Mouse (Mus musculus): ENCODE results near the gene Tdrd12.
"Not testable (repeated sequence)": the region's sequence is repeated elsewhere in the genome, so short reads cannot be mapped to it uniquely, and the experiment has no call there.

The Tdrd12 gene

GRCm38 (mm10) chr7:35537562-35537961, at the start of gene Tdrd12:
Gene Tdrd12 (minus strand): TSS chr7:35537745.
- DNase-seq (ENCODE audit: low spot score in 2 of 2): no peak

- no peak for DNase-seq (ENCODE audit: low spot score in 2 of 2)
Observed at GRCm38 (mm10) chr7:35586906-35587445, 49.4 kb upstream of the Tdrd12 start.

- peak; percentile 90 to 94 for DNase-seq (ENCODE audit: low spot score in 2 of 2)
Observed at GRCm38 (mm10) chr7:35586055-35586905, 48.7 kb upstream of the Tdrd12 start, which contains the start of gene Ankrd27. Gene Ankrd27 (plus strand): TSS chr7:35586244.

- no peak for DNase-seq (ENCODE audit: low spot score in 2 of 2)
Observed at GRCm38 (mm10) chr7:35585191-35586054, 47.9 kb upstream of the Tdrd12 start, which contains the start of gene Rgs9bp. Gene Rgs9bp (minus strand): TSS chr7:35585582.

- no peak for DNase-seq (ENCODE audit: low spot score in 2 of 2)
Observed at GRCm38 (mm10) chr7:35584786-35585190, 47.2 kb upstream of the Tdrd12 start.

GRCm38 (mm10) chr7:35584068-35584785, 46.7 kb upstream of the Tdrd12 start:
- no peak for DNase-seq (ENCODE audit: low spot score in 2 of 2)

- DNase-seq (ENCODE audit: low spot score in 2 of 2): no peak
Observed at GRCm38 (mm10) chr7:35583476-35584025, 46.0 kb upstream of the Tdrd12 start.

- no peak for DNase-seq (ENCODE audit: low spot score in 2 of 2)
Observed at GRCm38 (mm10) chr7:35582719-35583118, 45.2 kb upstream of the Tdrd12 start.

- DNase-seq (ENCODE audit: low spot score in 2 of 2): no peak
Observed at GRCm38 (mm10) chr7:35579849-35580248, 42.3 kb upstream of the Tdrd12 start.

- DNase-seq (ENCODE audit: low spot score in 2 of 2): not testable (repeated sequence)
Observed at GRCm38 (mm10) chr7:35570883-35571282, 33.3 kb upstream of the Tdrd12 start.

- not testable (repeated sequence) for DNase-seq (ENCODE audit: low spot score in 2 of 2)
Observed at GRCm38 (mm10) chr7:35569724-35570123, 32.2 kb upstream of the Tdrd12 start.

- not testable (repeated sequence) for DNase-seq (ENCODE audit: low spot score in 2 of 2)
Observed at GRCm38 (mm10) chr7:35565965-35566364, 28.4 kb upstream of the Tdrd12 start.

GRCm38 (mm10) chr7:35564872-35565271, 27.3 kb upstream of the Tdrd12 start:
- DNase-seq (ENCODE audit: low spot score in 2 of 2): not testable (repeated sequence)

- no peak for DNase-seq (ENCODE audit: low spot score in 2 of 2)
Observed at GRCm38 (mm10) chr7:35564067-35564865, 26.7 kb upstream of the Tdrd12 start.

GRCm38 (mm10) chr7:35563071-35563470, 25.5 kb upstream of the Tdrd12 start:
- DNase-seq (ENCODE audit: low spot score in 2 of 2): no peak

GRCm38 (mm10) chr7:35559838-35560237, 22.3 kb upstream of the Tdrd12 start:
- no peak for DNase-seq (ENCODE audit: low spot score in 2 of 2)

GRCm38 (mm10) chr7:35558681-35559080, 21.1 kb upstream of the Tdrd12 start:
- DNase-seq (ENCODE audit: low spot score in 2 of 2): no peak

- DNase-seq (ENCODE audit: low spot score in 2 of 2): no peak
Observed at GRCm38 (mm10) chr7:35557577-35557976, 20.0 kb upstream of the Tdrd12 start.

- no peak for DNase-seq (ENCODE audit: low spot score in 2 of 2)
Observed at GRCm38 (mm10) chr7:35556905-35557304, 19.4 kb upstream of the Tdrd12 start.

- DNase-seq (ENCODE audit: low spot score in 2 of 2): no peak
Observed at GRCm38 (mm10) chr7:35556205-35556603, 18.7 kb upstream of the Tdrd12 start, which contains the start of gene Nudt19. Gene Nudt19 (minus strand): TSS chr7:35556304.
